Mouse (Mus musculus) limb, embryonic 13.5 days (tissue): ENCODE measurements at regions not wholly inside any gene's neighbourhood (a gene's known extent, or its start where the extent isn't known, plus 50 kb on each side); places are given as distances from the start of the nearest gene placed in this dataset.

ENCODE experiments used
- ATAC-seq: fragments of 200-750 bp; cut with Nextera tagmentation; 2 replicates; pipeline ENCODE4 v1.8.0; 2017; ENCODE audit warnings: low read depth, moderate number of reproducible peaks, moderate TSS enrichment; ENCODE audit not compliant: low FRiP score
- H3K27ac ChIP-seq: fragments of 300-500 bp; sonication (generic); 2 replicates; pipeline ENCODE4 v1.5.1; 2015; ENCODE audit warnings: inconsistent platforms, mild to moderate bottlenecking, moderate library complexity
- H3K27me3 ChIP-seq: fragments of 300-500 bp; sonication (generic); 2 replicates; pipeline ENCODE4 v1.6.1; 2015; ENCODE audit warnings: mild to moderate bottlenecking, inconsistent platforms
- H3K36me3 ChIP-seq: fragments of 300-500 bp; sonication (generic); 2 replicates; pipeline ENCODE4 v1.6.1; 2015; ENCODE audit warnings: inconsistent platforms, mild to moderate bottlenecking, moderate library complexity
- H3K4me1 ChIP-seq: fragments of 300-500 bp; sonication (generic); 2 replicates; pipeline ENCODE4 v1.6.1; 2015; ENCODE audit warnings: inconsistent platforms
- H3K4me2 ChIP-seq: fragments of 300-500 bp; sonication (generic); replicated peaks from 2 replicates; pipeline ENCODE4 v1.6.1; 2015; ENCODE audit warnings: inconsistent platforms, mild to moderate bottlenecking, moderate library complexity
- H3K4me3 ChIP-seq: fragments of 300-500 bp; sonication (generic); 2 replicates; pipeline ENCODE4 v1.5.1; 2015; ENCODE audit warnings: moderate library complexity, mild to moderate bottlenecking, inconsistent platforms
- H3K9ac ChIP-seq: fragments of 300-500 bp; sonication (generic); 2 replicates; pipeline ENCODE4 v1.6.1; 2015; ENCODE audit warnings: mild to moderate bottlenecking, inconsistent platforms
- H3K9me3 ChIP-seq: fragments of 300-500 bp; sonication (generic); 2 replicates; pipeline ENCODE4 v1.6.1; 2016; ENCODE audit warnings: inconsistent platforms
- WGBS: fragments of 180-500 bp; shearing (Covaris S2); methylation state at CpG from one replicate; pipeline ENCODE4 v1.1.7; 2015; 5-methylcytosine and 5-hydroxymethylcytosine counted together

DNA sequence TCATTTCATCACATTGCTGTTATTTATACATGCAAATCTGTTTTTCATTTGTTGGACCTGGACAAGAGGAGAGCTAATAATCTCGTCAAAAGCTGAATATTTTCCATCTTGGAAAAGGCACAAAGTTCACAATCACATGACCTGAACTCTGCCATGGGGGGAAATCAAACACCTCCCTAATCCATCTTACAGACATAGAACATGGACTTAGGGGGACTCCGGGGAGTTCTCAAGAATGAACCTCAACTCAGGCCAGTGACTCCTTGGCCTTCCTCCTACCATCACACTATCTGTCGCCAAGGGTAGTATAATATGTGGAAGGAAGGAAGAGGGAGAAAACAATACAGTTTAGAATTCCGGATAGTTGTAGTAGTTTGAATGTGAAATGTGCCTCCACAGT, 602.1 kb downstream of the Ebf1 start:
- Histone ChIP-seq H3K36me3 (no peaks in the 10 kb centered on the region), H3K9ac (no peak overlapping the region), H3K27ac (no peak overlapping the region), H3K4me2 (no peak overlapping the region), H3K4me1 (peaks cover 25% of the 10 kb centered on the region), H3K4me3 (no peak overlapping the region), H3K9me3 (no peaks in the 10 kb centered on the region), H3K27me3 (no peaks in the 10 kb centered on the region)
- 74% methylated on average over 4 of the region's 4 CpGs for WGBS
- ATAC-seq: no peak

- Histone ChIP-seq H3K4me3 (no peak overlapping the region), H3K9me3 (no peaks in the 10 kb centered on the region), H3K27ac (no peak overlapping the region), H3K36me3 (no peaks in the 10 kb centered on the region), H3K4me1 (peaks cover 10% of the 10 kb centered on the region), H3K27me3 (no peaks in the 10 kb centered on the region), H3K9ac (no peak overlapping the region), H3K4me2 (no peak overlapping the region)
- 71% methylated on average over 3 of the region's 3 CpGs for WGBS
- ATAC-seq: no peak
These were observed 604.9 kb downstream of the Ebf1 start for GRCm38 (mm10) chr11:45222021-45222420.

DNA sequence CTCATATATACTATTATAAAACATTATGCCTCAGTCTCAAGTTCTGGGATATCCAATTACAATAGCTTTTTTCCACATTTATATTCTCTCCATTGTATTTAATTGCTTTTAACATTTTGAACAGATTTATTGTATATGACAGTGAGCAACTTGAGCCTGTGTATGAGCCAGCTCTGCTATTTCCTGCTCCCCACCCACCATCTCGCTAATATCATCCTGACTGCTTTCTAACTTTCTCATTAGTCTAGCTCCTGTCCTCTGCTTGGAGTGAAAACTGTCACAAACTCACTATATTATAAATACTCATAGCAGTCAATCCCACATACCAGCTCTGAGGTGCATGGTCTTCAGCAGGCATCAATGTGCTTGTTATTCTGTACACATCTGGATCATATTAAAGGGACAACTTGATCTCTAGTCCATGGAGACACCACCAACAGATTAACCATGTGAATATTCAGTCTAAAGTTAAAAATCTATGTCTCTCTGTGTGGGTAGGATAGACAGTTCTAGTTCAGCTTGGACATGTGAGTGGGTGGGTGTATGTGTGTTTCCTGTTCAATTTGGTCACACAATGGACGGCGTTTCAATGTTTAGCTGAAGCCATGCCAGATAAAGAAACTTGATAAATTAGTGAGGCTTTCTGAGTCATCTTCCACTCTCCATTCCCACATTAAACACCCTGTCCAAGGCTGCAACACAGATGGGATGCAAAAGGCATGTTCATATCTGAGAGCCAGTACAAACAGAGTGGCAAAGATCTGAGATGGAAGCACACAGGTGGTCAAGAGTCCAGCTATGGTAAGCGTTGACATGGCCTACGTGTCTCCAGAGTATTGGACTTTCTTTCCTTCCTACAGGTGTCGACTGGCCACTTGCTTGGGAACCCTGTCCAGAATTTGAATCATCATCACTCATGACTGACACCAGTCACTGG, 616.1 kb upstream of the Clint1 start:
- Histone ChIP-seq H3K27ac (no peak overlapping the region), H3K9me3 (no peaks in the 10 kb centered on the region), H3K27me3 (no peaks in the 10 kb centered on the region), H3K4me1 (peaks cover 38% of the 10 kb centered on the region), H3K4me3 (no peak overlapping the region), H3K36me3 (no peaks in the 10 kb centered on the region), H3K9ac (no peak overlapping the region), H3K4me2 (no peak overlapping the region)
- no peak; the same call in 1 of the 2 replicates for ATAC-seq
- WGBS: 73% methylated on average over 6 of the region's 6 CpGs

DNA sequence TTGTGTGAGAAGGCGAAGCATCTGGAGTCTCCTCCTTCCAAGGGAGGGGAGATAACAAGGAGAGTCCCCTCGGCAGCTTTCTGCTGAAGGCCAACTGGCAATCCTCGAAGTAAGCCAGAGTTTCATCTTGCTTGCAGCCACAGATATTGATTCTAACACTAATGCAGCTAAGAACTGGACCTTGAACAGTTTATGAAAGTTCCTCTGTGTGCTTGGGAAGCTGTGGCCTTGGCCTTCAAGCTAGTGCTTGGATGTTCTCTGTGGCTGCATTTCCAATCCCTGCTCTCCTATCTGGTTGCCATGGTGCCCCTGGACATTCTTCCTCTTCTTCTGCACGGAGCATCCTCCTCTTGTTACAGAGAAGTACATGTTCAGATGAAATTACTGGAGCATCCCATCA, 614.8 kb upstream of the Clint1 start:
- H3K9me3 ChIP-seq: no peaks in the 10 kb centered on the region
- no peak overlapping the region for H3K4me2 ChIP-seq
- H3K9ac ChIP-seq: no peak overlapping the region
- peaks cover 48% of the 10 kb centered on the region for H3K4me1 ChIP-seq
- no peak overlapping the region for H3K27ac ChIP-seq
- no peaks in the 10 kb centered on the region for H3K36me3 ChIP-seq
- H3K27me3 ChIP-seq: no peaks in the 10 kb centered on the region
- no peak for ATAC-seq
- 69% methylated on average over 4 of the region's 4 CpGs for WGBS
- H3K4me3 ChIP-seq: no peak overlapping the region

- Histone ChIP-seq H3K27me3 (no peaks in the 10 kb centered on the region), H3K4me2 (no peak overlapping the region), H3K9me3 (no peaks in the 10 kb centered on the region), H3K4me1 (peaks cover 48% of the 10 kb centered on the region), H3K9ac (no peak overlapping the region), H3K4me3 (no peak overlapping the region), H3K27ac (peak overlapping the region; percentile 4; the same call in 1 of the 2 replicates), H3K36me3 (no peaks in the 10 kb centered on the region)
- 33% methylated on average over 5 of the region's 5 CpGs for WGBS
- ATAC-seq: no peak
These were observed 612.8 kb upstream of the Clint1 start for GRCm38 (mm10) chr11:45239044-45239443.

GRCm38 (mm10) chr11:45240419-45240818, 611.4 kb upstream of the Clint1 start:
- H3K27ac ChIP-seq: 0 out of 2 replicates have a peak overlapping the region, but pooled peaks have one; percentile 29
- ATAC-seq: no peak
- H3K36me3 ChIP-seq: no peaks in the 10 kb centered on the region

DNA sequence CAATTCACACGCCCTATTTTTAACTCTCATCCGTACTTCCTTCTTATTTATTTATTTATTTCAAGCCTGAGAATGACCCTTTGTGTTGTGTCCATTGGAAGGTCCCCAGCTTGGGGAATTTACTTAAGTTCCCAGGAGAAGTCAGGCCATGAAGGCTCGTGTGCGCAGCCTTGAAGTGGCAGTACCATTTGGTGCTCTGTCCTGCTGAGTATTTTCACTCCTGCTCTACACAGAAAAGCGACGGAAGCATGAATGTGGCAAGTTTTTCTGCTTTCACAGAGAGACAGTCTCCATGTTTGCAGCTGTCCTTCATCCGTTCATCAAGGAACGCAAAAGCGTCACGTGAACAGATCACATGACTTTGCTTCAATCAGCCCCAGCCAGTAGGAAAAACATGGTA, 610.2 kb upstream of the Clint1 start:
- H3K4me1 ChIP-seq: peaks cover 42% of the 10 kb centered on the region
- no peak overlapping the region; the same call in 1 of the 2 replicates for H3K27ac ChIP-seq
- 76% methylated on average over 10 of the region's 10 CpGs for WGBS

More at GRCm38 (mm10) chr11:45240419-45240818, 611.4 kb upstream of the Clint1 start:
- Histone ChIP-seq H3K4me2 (peak overlapping the region; percentile 25; the same call in 1 of the 2 replicates), H3K4me1 (peaks cover 41% of the 10 kb centered on the region), H3K9ac (no peak overlapping the region), H3K27me3 (no peaks in the 10 kb centered on the region), H3K4me3 (no peak overlapping the region), H3K9me3 (no peaks in the 10 kb centered on the region)
- WGBS: 8% methylated on average over 3 of the region's 3 CpGs

GRCm38 (mm10) chr11:45244796-45245195, 607.1 kb upstream of the Clint1 start:
- no peak overlapping the region for H3K9ac ChIP-seq
- no peaks in the 10 kb centered on the region for H3K36me3 ChIP-seq
- no peaks in the 10 kb centered on the region for H3K9me3 ChIP-seq
- H3K4me3 ChIP-seq: no peak overlapping the region
- no peak overlapping the region for H3K27ac ChIP-seq
- WGBS: 80% methylated on average over 2 of the region's 2 CpGs
- H3K4me1 ChIP-seq: peaks cover 39% of the 10 kb centered on the region
- no peaks in the 10 kb centered on the region for H3K27me3 ChIP-seq
- H3K4me2 ChIP-seq: no peak overlapping the region
- ATAC-seq: no peak

More for the DNA sequence above, 610.2 kb upstream of the Clint1 start:
- Histone ChIP-seq H3K36me3 (no peaks in the 10 kb centered on the region), H3K27me3 (no peaks in the 10 kb centered on the region), H3K4me2 (no peak overlapping the region), H3K9me3 (no peaks in the 10 kb centered on the region), H3K9ac (no peak overlapping the region), H3K4me3 (no peak overlapping the region)
- no peak for ATAC-seq

DNA sequence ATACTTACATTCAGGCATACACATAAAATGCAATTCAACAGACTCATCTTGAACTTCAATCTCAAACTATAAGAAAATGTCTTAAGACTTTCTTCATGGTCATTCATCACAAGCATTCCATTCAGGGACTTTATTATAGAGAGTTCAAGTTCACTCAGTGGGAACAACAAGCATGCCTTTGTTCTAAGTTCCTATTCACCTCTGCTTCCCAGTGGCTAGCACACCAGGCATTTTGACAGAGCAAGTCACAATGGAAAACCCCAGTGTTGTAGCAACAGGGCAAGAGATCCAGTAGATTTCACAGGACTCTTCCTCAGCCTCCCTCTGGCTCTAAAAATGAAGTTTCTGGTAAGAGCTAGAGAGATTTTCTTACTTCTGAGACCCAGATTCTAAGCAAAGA, 595.8 kb upstream of the Clint1 start:
- ATAC-seq: no peak
- peaks cover 6% of the 10 kb centered on the region for H3K9me3 ChIP-seq
- no peak overlapping the region; the same call in 1 of the 2 replicates for H3K27ac ChIP-seq

DNA sequence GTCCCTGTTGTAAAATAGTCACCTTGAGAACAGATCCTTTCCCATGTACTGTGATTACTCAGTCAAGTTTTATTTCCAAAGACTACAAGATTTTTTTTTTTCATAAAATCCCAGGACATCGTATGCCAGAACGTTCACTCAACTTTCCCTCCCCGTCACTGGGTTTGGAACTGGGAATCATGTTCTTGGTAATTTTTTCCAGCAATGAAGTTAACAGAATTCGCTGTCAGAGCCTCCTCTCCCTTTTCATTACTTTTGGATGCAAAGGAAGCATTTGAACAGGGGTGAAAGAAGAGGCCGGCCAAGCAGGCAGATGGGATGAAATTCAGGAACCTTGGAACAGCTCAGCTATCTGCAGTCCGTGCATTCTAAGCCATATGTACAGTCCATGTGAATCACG, 589.7 kb upstream of the Clint1 start:
- no peak overlapping the region for H3K4me2 ChIP-seq
- H3K9ac ChIP-seq: no peak overlapping the region
- H3K36me3 ChIP-seq: no peaks in the 10 kb centered on the region
- peaks cover 35% of the 10 kb centered on the region for H3K4me1 ChIP-seq
- H3K4me3 ChIP-seq: no peak overlapping the region
- peak overlapping the region; percentile 52; the same call in 1 of the 2 replicates for H3K27ac ChIP-seq
- no peak for ATAC-seq
- no peaks in the 10 kb centered on the region for H3K9me3 ChIP-seq
- no peaks in the 10 kb centered on the region for H3K27me3 ChIP-seq
- 54% methylated on average over 7 of the region's 7 CpGs for WGBS

More for the DNA sequence above, 595.8 kb upstream of the Clint1 start:
- Histone ChIP-seq H3K36me3 (no peaks in the 10 kb centered on the region), H3K27me3 (no peaks in the 10 kb centered on the region), H3K4me1 (peaks cover 18% of the 10 kb centered on the region; the same call in 1 of the 2 replicates), H3K4me3 (no peak overlapping the region), H3K4me2 (no peak overlapping the region), H3K9ac (no peak overlapping the region)

DNA sequence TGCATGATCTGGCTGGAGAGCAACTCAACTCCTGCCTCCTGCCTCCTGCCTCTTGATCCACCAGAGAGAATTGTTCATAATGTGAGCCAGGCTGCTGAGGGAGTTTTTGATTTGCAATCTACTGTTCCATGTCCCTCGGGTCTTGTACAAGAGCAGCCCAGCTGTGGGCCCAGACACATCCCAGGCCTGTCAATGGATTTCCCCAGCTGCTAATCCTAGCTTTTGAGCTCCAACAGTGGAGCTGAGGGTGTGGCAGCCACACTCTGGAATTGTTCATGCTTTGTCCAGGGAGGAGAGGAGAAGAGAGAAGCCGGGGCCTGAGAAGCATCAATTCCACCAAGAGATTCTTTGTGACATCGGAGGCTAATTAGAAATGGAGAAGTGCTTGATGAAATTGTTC, 587.9 kb upstream of the Clint1 start:
- Histone ChIP-seq H3K4me1 (peaks cover 35% of the 10 kb centered on the region), H3K27me3 (no peaks in the 10 kb centered on the region), H3K4me2 (no peak overlapping the region), H3K4me3 (no peak overlapping the region), H3K9ac (no peak overlapping the region), H3K27ac (no peak overlapping the region; the same call in 1 of the 2 replicates), H3K9me3 (no peaks in the 10 kb centered on the region), H3K36me3 (no peaks in the 10 kb centered on the region)
- 67% methylated on average over 3 of the region's 3 CpGs for WGBS
- ATAC-seq: no peak

GRCm38 (mm10) chr11:45265171-45265988, 586.5 kb upstream of the Clint1 start:
- Histone ChIP-seq H3K36me3 (no peaks in the 10 kb centered on the region), H3K4me1 (peaks cover 35% of the 10 kb centered on the region), H3K27me3 (no peaks in the 10 kb centered on the region), H3K9ac (peak overlapping the region; percentile 13; the same call in 1 of the 2 replicates), H3K27ac (peak overlapping the region; percentile 73), H3K4me2 (no peak overlapping the region), H3K4me3 (no peak overlapping the region), H3K9me3 (no peaks in the 10 kb centered on the region)
- ATAC-seq: peak; percentile 81; the same call in 1 of the 2 replicates
- WGBS: 49% methylated on average over 17 of the region's 17 CpGs
